Mouse (Mus musculus) layer of hippocampus, adult 11-12 months (tissue): ENCODE results near the gene Golim4.
"Not testable (repeated sequence)": the region's sequence is repeated elsewhere in the genome, so short reads cannot be mapped to it uniquely, and the experiment has no call there.

Source experiments
- DNase-seq: peaks from one replicate; pipeline ENCODE4 v3.0.0; 2022; ENCODE audit warnings: low spot score

Golim4 gene

GRCm38 (mm10) chr3:75956551-75957302 is at the start of gene Golim4:
Golim4 (minus strand) TSS chr3:75956949.
- DNase-seq, result peak; percentile 92

GRCm38 (mm10) chr3:76005621-76006020 is 48.9 kb upstream of the Golim4 start:
- no peak for DNase-seq

- DNase-seq, result peak; percentile 60
Observed at GRCm38 (mm10) chr3:76001156-76001555, 44.4 kb upstream of the Golim4 start.

GRCm38 (mm10) chr3:76000481-76000880 is 43.7 kb upstream of the Golim4 start:
- DNase-seq, result no peak

- DNase-seq, result not testable (repeated sequence)
Observed at GRCm38 (mm10) chr3:75981031-75981750, 24.4 kb upstream of the Golim4 start.

GRCm38 (mm10) chr3:75962784-75963772 is 6.3 kb upstream of the Golim4 start:
- DNase-seq, result not testable (repeated sequence)

GRCm38 (mm10) chr3:75955661-75956491 is 873 bp downstream of the Golim4 start:
- DNase-seq, result peak; percentile 41

GRCm38 (mm10) chr3:75954185-75954584 is 2.6 kb downstream of the Golim4 start:
- DNase-seq, result no peak

GRCm38 (mm10) chr3:75952328-75953060 is 4.3 kb downstream of the Golim4 start:
- DNase-seq, result no peak

- no peak for DNase-seq
Observed at GRCm38 (mm10) chr3:75950897-75951296, 5.9 kb downstream of the Golim4 start.

- DNase-seq, result no peak
Observed at GRCm38 (mm10) chr3:75949358-75949757, 7.4 kb downstream of the Golim4 start.

- no peak for DNase-seq
Observed at GRCm38 (mm10) chr3:75948541-75949095, 8.1 kb downstream of the Golim4 start.

- DNase-seq, result no peak
Observed at GRCm38 (mm10) chr3:75948003-75948402, 8.7 kb downstream of the Golim4 start.

GRCm38 (mm10) chr3:75942303-75943060 is 14.3 kb downstream of the Golim4 start:
- DNase-seq, result peak; percentile 14

GRCm38 (mm10) chr3:75941864-75942263 is 14.9 kb downstream of the Golim4 start:
- DNase-seq, result no peak

GRCm38 (mm10) chr3:75936152-75936551 is 20.6 kb downstream of the Golim4 start:
- DNase-seq, result no peak

GRCm38 (mm10) chr3:75930659-75931225 is 26.0 kb downstream of the Golim4 start:
- DNase-seq, result no peak

GRCm38 (mm10) chr3:75929926-75930548 is 26.7 kb downstream of the Golim4 start:
- no peak for DNase-seq

- DNase-seq, result no peak
Observed at GRCm38 (mm10) chr3:75926327-75926726, 30.4 kb downstream of the Golim4 start.
